In the genomic region with DNA sequence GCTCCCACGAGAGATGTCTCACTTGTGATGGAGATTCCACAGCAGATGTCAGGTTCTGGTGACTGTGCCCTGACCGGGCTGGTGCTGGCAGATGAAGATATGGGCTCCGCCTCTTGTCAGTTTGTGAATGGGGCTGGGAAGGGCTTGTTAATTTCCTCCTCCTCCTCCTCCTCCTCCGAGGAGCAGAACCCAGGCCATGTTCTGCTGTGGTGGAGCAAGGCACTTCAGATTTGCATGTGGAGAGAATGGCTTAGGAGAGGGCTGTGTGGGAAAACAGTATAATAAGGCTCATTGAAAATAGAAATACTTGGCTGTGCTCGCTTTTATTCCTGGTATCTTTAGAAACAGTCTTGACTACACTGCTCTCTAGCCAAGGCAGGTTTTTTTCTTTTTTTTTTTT, we compare ENCODE assay signal across 14 mouse cellular contexts.
A peak's percentile ranks its signal among the peaks of the same experiment; 100 is the strongest.
DNase-seq lines count a peak whose midpoint lies in the region; ATAC-seq and TF ChIP-seq lines count a peak whose summit lies in the region.
"Had no signal": no experiment of that assay in that cellular context is flagged by ENCODE, and none has a peak within 500 bp of the region (broad histone marks: within the 10 kb centered on the region; RNA-seq: fewer than 3 reads in every experiment).

No protein-coding gene starts in this region.

- TF ChIP-seq CTCF in layer of hippocampus, adult 2 months (conservative IDR thresholded peaks at IDR 0.05): no peak
- TF ChIP-seq CTCF in cortical plate, adult 2 months (IDR thresholded peaks at IDR 0.05; ENCODE audit: extremely low read depth, insufficient read depth, low read length): no peak
- TF ChIP-seq CTCF in midbrain, postnatal 0 days (IDR thresholded peaks at IDR 0.05): no peak

- DNase-seq in layer of hippocampus, adult 2 months (ENCODE audit: low spot score in 2 of 2): no peak
- DNase-seq in layer of hippocampus, adult 9-10 months (ENCODE audit: low spot score): no peak
- DNase-seq in midbrain, postnatal 0 days (ENCODE audit: low spot score): peak; percentile 58
- no peak for DNase-seq in urinary bladder, postnatal 14 days (ENCODE audit: low spot score)
- no peak for DNase-seq in cerebellum, postnatal 36 days
- DNase-seq: adrenal gland, postnatal 14 days; cerebellum, adult 18-20 months; gastrocnemius, postnatal 36 days; liver, embryonic 13.5 days; thymus, postnatal 14 days had no signal

- peak overlapping the region; percentile 93 for H3K27ac ChIP-seq in layer of hippocampus, adult 2 months
- no peak overlapping the region for H3K27ac ChIP-seq in cortical plate, adult 2 months (ENCODE audit: insufficient read depth, low read length)
- peak overlapping the region; percentile 97 for H3K27ac ChIP-seq in hindbrain, embryonic 13.5 days
- H3K27ac ChIP-seq in midbrain, postnatal 0 days (ENCODE audit: low read depth, low read length): peak overlapping the region; percentile 90
- no peak overlapping the region for H3K27ac ChIP-seq in kidney, embryonic 16.5 days (ENCODE audit: low read length)
- H3K27ac ChIP-seq: liver, embryonic 13.5 days had no signal

- ATAC-seq in hindbrain, embryonic 13.5 days (ENCODE audit: low FRiP score): peak; percentile 67
- ATAC-seq in midbrain, postnatal 0 days (ENCODE audit: low FRiP score): peak; percentile 69
- ATAC-seq in kidney, embryonic 16.5 days (ENCODE audit: low FRiP score, low TSS enrichment): no peak
- ATAC-seq: Patski had no signal

- peak overlapping the region; percentile 60 for H3K4me2 ChIP-seq in hindbrain, embryonic 13.5 days
- H3K4me2 ChIP-seq in midbrain, postnatal 0 days (ENCODE audit: low read depth, low read length, poor library complexity, severe bottlenecking): peak overlapping the region; percentile 66
- H3K4me2 ChIP-seq in kidney, embryonic 16.5 days (replicated peaks; ENCODE audit: low read depth, low read length): no peak overlapping the region
- H3K4me2 ChIP-seq: liver, embryonic 13.5 days had no signal

- no peaks in the 10 kb centered on the region for H3K27me3 ChIP-seq in hindbrain, embryonic 13.5 days
- H3K27me3 ChIP-seq in midbrain, postnatal 0 days (ENCODE audit: insufficient read depth, low read length): no peaks in the 10 kb centered on the region
- H3K27me3 ChIP-seq in kidney, embryonic 16.5 days (ENCODE audit: insufficient read depth, low read length): no peaks in the 10 kb centered on the region
- H3K27me3 ChIP-seq: liver, embryonic 13.5 days; Patski had no signal

- no peaks in the 10 kb centered on the region for H3K9me3 ChIP-seq in hindbrain, embryonic 13.5 days
- H3K9me3 ChIP-seq in midbrain, postnatal 0 days (ENCODE audit: low read length): no peaks in the 10 kb centered on the region
- H3K9me3 ChIP-seq in kidney, embryonic 16.5 days (ENCODE audit: low read length): no peaks in the 10 kb centered on the region
- H3K9me3 ChIP-seq: liver, embryonic 13.5 days had no signal

- peak overlapping the region; percentile 58 for H3K4me3 ChIP-seq in layer of hippocampus, adult 2 months
- H3K4me3 ChIP-seq in cortical plate, adult 2 months (ENCODE audit: insufficient read depth, low read length): peak overlapping the region; percentile 50; the same call in 1 of the 2 replicates
- H3K4me3 ChIP-seq in hindbrain, embryonic 13.5 days: peak overlapping the region; percentile 46; the same call in 1 of the 2 replicates
- H3K4me3 ChIP-seq in midbrain, postnatal 0 days (ENCODE audit: low read depth, low read length): peak overlapping the region; percentile 49; the same call in 1 of the 2 replicates
- H3K4me3 ChIP-seq in kidney, embryonic 16.5 days (ENCODE audit: low read length): no peak overlapping the region
- H3K4me3 ChIP-seq: liver, embryonic 13.5 days had no signal

- no peak for TF ChIP-seq POLR2A in cortical plate, adult 2 months (IDR thresholded peaks at IDR 0.05; ENCODE audit: extremely low read depth, insufficient read depth, low read length)

- H3K4me1 ChIP-seq in cortical plate, adult 2 months (ENCODE audit: control insufficient read depth, insufficient read depth, low read length): peaks cover 1% of the 10 kb centered on the region; the same call in 1 of the 2 replicates
- peaks cover 45% of the 10 kb centered on the region for H3K4me1 ChIP-seq in hindbrain, embryonic 13.5 days (replicated peaks)
- H3K4me1 ChIP-seq in midbrain, postnatal 0 days (ENCODE audit: insufficient read depth, low read length): peaks cover 4% of the 10 kb centered on the region; the same call in 1 of the 2 replicates
- peaks cover 6% of the 10 kb centered on the region; the same call in 1 of the 2 replicates for H3K4me1 ChIP-seq in kidney, embryonic 16.5 days (ENCODE audit: insufficient read depth, low read length)
- H3K4me1 ChIP-seq: liver, embryonic 13.5 days had no signal

- 21% methylated on average over 5 of the region's 5 CpGs for WGBS in hindbrain, embryonic 13.5 days
- 19% methylated on average over 5 of the region's 5 CpGs for WGBS in midbrain, postnatal 0 days
- 54% methylated on average over 5 of the region's 5 CpGs for WGBS in kidney, embryonic 16.5 days

- H3K36me3 ChIP-seq in hindbrain, embryonic 13.5 days: no peaks in the 10 kb centered on the region
- no peaks in the 10 kb centered on the region for H3K36me3 ChIP-seq in midbrain, postnatal 0 days (ENCODE audit: insufficient read depth, low read length)
- H3K36me3 ChIP-seq in kidney, embryonic 16.5 days (ENCODE audit: insufficient read depth, low read length): no peaks in the 10 kb centered on the region
- H3K36me3 ChIP-seq: liver, embryonic 13.5 days had no signal

- H3K9ac ChIP-seq in hindbrain, embryonic 13.5 days: 0 out of 2 replicates have a peak overlapping the region, but pooled peaks have one; percentile 75
- peak overlapping the region; percentile 8; the same call in 1 of the 2 replicates for H3K9ac ChIP-seq in midbrain, postnatal 0 days (replicated peaks; ENCODE audit: low read length, poor library complexity, severe bottlenecking)
- no peak overlapping the region for H3K9ac ChIP-seq in kidney, embryonic 16.5 days (replicated peaks; ENCODE audit: low read length)
- H3K9ac ChIP-seq: liver, embryonic 13.5 days had no signal

Comparison
In these comparisons a context has a peak if more than half of its experiments do, and no peak if none do; other contexts are left out.
1. H3K27ac ChIP-seq: peak in layer of hippocampus, adult 2 months (single experiment), hindbrain, embryonic 13.5 days (single experiment) and midbrain, postnatal 0 days (single experiment); none in cortical plate, adult 2 months (single experiment) and kidney, embryonic 16.5 days (single experiment).